ENCODE assay signal across 21 mouse cellular contexts in the genomic region with DNA sequence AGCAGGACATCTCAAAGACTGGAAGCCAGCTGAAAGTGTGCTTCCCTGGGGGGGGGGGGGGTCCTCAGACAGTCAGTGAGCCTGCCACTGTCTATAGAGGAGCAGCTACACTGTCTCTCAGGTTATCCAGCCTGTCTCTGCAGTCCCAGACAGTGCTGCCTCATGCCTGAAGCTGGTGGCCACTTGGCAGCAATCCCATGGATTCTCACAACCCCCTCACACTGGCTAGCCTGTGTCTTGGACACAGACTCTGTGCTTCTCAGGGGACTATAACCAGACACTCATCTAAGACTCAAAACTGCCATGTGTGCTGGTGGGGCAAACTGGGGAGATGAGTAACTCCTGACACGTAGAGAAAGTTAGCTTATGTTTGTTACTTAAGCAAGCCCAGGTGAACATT.
A peak's percentile ranks its signal among the peaks of the same experiment; 100 is the strongest.
DNase-seq lines count a peak whose midpoint lies in the region; ATAC-seq and TF ChIP-seq lines count a peak whose summit lies in the region.
"Had no signal": no experiment of that assay in that cellular context is flagged by ENCODE, and none has a peak within 500 bp of the region (broad histone marks: within the 10 kb centered on the region; RNA-seq: fewer than 3 reads in every experiment).

No protein-coding gene starts in this region.

- peaks cover 12% of the 10 kb centered on the region for H3K4me1 ChIP-seq in hindbrain, postnatal 0 days (ENCODE audit: insufficient read depth, low read length)
- no peaks in the 10 kb centered on the region for H3K4me1 ChIP-seq in hindbrain, embryonic 11.5 days (replicated peaks; ENCODE audit: control insufficient read depth, insufficient read depth, low read length)
- peaks cover 13% of the 10 kb centered on the region for H3K4me1 ChIP-seq in midbrain, embryonic 14.5 days (ENCODE audit: control insufficient read depth, insufficient read depth, low read length)
- H3K4me1 ChIP-seq in midbrain, embryonic 16.5 days (ENCODE audit: control insufficient read depth, insufficient read depth, low read length): peaks cover 10% of the 10 kb centered on the region; the same call in 1 of the 2 replicates

- H3K4me3 ChIP-seq in hindbrain, postnatal 0 days (ENCODE audit: low read length): no peak overlapping the region
- no peak overlapping the region for H3K4me3 ChIP-seq in hindbrain, embryonic 11.5 days (ENCODE audit: low read depth, low read length)
- H3K4me3 ChIP-seq in midbrain, embryonic 14.5 days (replicated peaks; ENCODE audit: low read depth, low read length): no peak overlapping the region
- H3K4me3 ChIP-seq in midbrain, embryonic 16.5 days (ENCODE audit: low read depth, low read length): no peak overlapping the region
- H3K4me3 ChIP-seq: embryonic facial prominence, embryonic 13.5 days; forebrain, embryonic 13.5 days; gastrocnemius, adult 2 months; hindbrain, embryonic 10.5 days; hindbrain, embryonic 15.5 days had no signal

- no peak overlapping the region for H3K27ac ChIP-seq in hindbrain, postnatal 0 days
- H3K27ac ChIP-seq in hindbrain, embryonic 11.5 days (ENCODE audit: low read depth, low read length): no peak overlapping the region
- no peak overlapping the region for H3K27ac ChIP-seq in midbrain, embryonic 14.5 days (replicated peaks; ENCODE audit: low read depth, low read length)
- no peak overlapping the region for H3K27ac ChIP-seq in midbrain, embryonic 16.5 days (ENCODE audit: low read length)
- H3K27ac ChIP-seq: embryonic facial prominence, embryonic 13.5 days; forebrain, embryonic 13.5 days; gastrocnemius, adult 2 months; hindbrain, embryonic 10.5 days; hindbrain, embryonic 15.5 days had no signal

- no peak overlapping the region for H3K9ac ChIP-seq in hindbrain, postnatal 0 days (replicated peaks; ENCODE audit: low read length)
- H3K9ac ChIP-seq in hindbrain, embryonic 11.5 days (ENCODE audit: low read depth, low read length): no peak overlapping the region
- H3K9ac ChIP-seq in midbrain, embryonic 14.5 days (replicated peaks; ENCODE audit: low read length): no peak overlapping the region
- H3K9ac ChIP-seq in midbrain, embryonic 16.5 days (ENCODE audit: low read depth, low read length): no peak overlapping the region
- H3K9ac ChIP-seq: embryonic facial prominence, embryonic 13.5 days; forebrain, embryonic 13.5 days; hindbrain, embryonic 15.5 days had no signal

- no peak for TF ChIP-seq CTCF in hindbrain, postnatal 0 days (IDR thresholded peaks at IDR 0.05; ENCODE audit: low read depth)

- no peak overlapping the region for H3K4me2 ChIP-seq in hindbrain, postnatal 0 days (ENCODE audit: low read depth, low read length)
- no peak overlapping the region for H3K4me2 ChIP-seq in hindbrain, embryonic 11.5 days (replicated peaks; ENCODE audit: low read depth, low read length)
- H3K4me2 ChIP-seq in midbrain, embryonic 14.5 days (ENCODE audit: low read length): no peak overlapping the region
- H3K4me2 ChIP-seq in midbrain, embryonic 16.5 days (ENCODE audit: low read length): no peak overlapping the region
- H3K4me2 ChIP-seq: embryonic facial prominence, embryonic 13.5 days; forebrain, embryonic 13.5 days; hindbrain, embryonic 15.5 days had no signal

- WGBS in hindbrain, postnatal 0 days: 74% methylated on average over 1 of the region's 1 CpGs
- WGBS in hindbrain, embryonic 11.5 days: 87% methylated on average over 1 of the region's 1 CpGs
- WGBS in midbrain, embryonic 14.5 days: 92% methylated on average over 1 of the region's 1 CpGs
- WGBS in midbrain, embryonic 16.5 days: 85% methylated on average over 1 of the region's 1 CpGs

- no peaks in the 10 kb centered on the region for H3K9me3 ChIP-seq in hindbrain, postnatal 0 days (ENCODE audit: low read length)
- H3K9me3 ChIP-seq in hindbrain, embryonic 11.5 days (ENCODE audit: control insufficient read depth, low read length): no peaks in the 10 kb centered on the region
- no peaks in the 10 kb centered on the region for H3K9me3 ChIP-seq in midbrain, embryonic 14.5 days (ENCODE audit: control insufficient read depth, low read length)
- H3K9me3 ChIP-seq in midbrain, embryonic 16.5 days (replicated peaks; ENCODE audit: control insufficient read depth, low read length, poor library complexity, severe bottlenecking): no peaks in the 10 kb centered on the region
- H3K9me3 ChIP-seq: embryonic facial prominence, embryonic 13.5 days; forebrain, embryonic 13.5 days; hindbrain, embryonic 10.5 days; hindbrain, embryonic 15.5 days had no signal

- 0 out of 2 replicates have a peak, but pooled peaks have one; percentile 27 for ATAC-seq in hindbrain, postnatal 0 days
- no peak for ATAC-seq in hindbrain, embryonic 11.5 days (ENCODE audit: low FRiP score)
- no peak for ATAC-seq in midbrain, embryonic 14.5 days (ENCODE audit: low FRiP score, low TSS enrichment)
- no peak for ATAC-seq in midbrain, embryonic 16.5 days
- ATAC-seq in megakaryocyte-erythroid progenitor cell, adult 5-6 weeks (replicated peaks; ENCODE audit: low FRiP score, low TSS enrichment, poor library complexity, severe bottlenecking): no peak
- ATAC-seq: activated CD4-positive, CD25-positive, alpha-beta regulatory T cell, adult 4 months; forebrain, embryonic 13.5 days; inflammation-experienced regulatory T-cells, adult 6 months; Patski had no signal

- peak; percentile 49 to 51 for DNase-seq in cerebellum, postnatal 14 days
- no peak for DNase-seq in cerebellum, postnatal 25 days
- peak; percentile 70 for DNase-seq in hindbrain, postnatal 0 days (ENCODE audit: low spot score)
- no peak for DNase-seq in hindbrain, embryonic 11.5 days (ENCODE audit: low spot score)
- DNase-seq in midbrain, embryonic 14.5 days: peak; percentile 31
- DNase-seq: adrenal gland, postnatal 14 days; cerebellum, adult 2 months; cerebellum, postnatal 36 days; gastrocnemius, adult 2 months; gastrocnemius, postnatal 25 days; heart, postnatal 14 days had no signal

- H3K36me3 ChIP-seq in hindbrain, postnatal 0 days (ENCODE audit: insufficient read depth, low read length): no peaks in the 10 kb centered on the region
- H3K36me3 ChIP-seq in hindbrain, embryonic 11.5 days (ENCODE audit: control insufficient read depth, insufficient read depth, low read length): no peaks in the 10 kb centered on the region
- H3K36me3 ChIP-seq in midbrain, embryonic 14.5 days (ENCODE audit: control insufficient read depth, insufficient read depth, low read length): no peaks in the 10 kb centered on the region
- no peaks in the 10 kb centered on the region for H3K36me3 ChIP-seq in midbrain, embryonic 16.5 days (ENCODE audit: control insufficient read depth, insufficient read depth, low read length)
- H3K36me3 ChIP-seq: embryonic facial prominence, embryonic 13.5 days; hindbrain, embryonic 10.5 days; hindbrain, embryonic 15.5 days had no signal

- no peaks in the 10 kb centered on the region for H3K27me3 ChIP-seq in hindbrain, postnatal 0 days (ENCODE audit: insufficient read depth, low read length)
- H3K27me3 ChIP-seq in hindbrain, embryonic 11.5 days (ENCODE audit: control insufficient read depth, insufficient read depth, low read length): no peaks in the 10 kb centered on the region
- H3K27me3 ChIP-seq in midbrain, embryonic 14.5 days (ENCODE audit: control insufficient read depth, insufficient read depth, low read length): no peaks in the 10 kb centered on the region
- no peaks in the 10 kb centered on the region for H3K27me3 ChIP-seq in midbrain, embryonic 16.5 days (ENCODE audit: control insufficient read depth, insufficient read depth, low read depth, low read length)
- H3K27me3 ChIP-seq: CH12.LX; embryonic facial prominence, embryonic 13.5 days; forebrain, embryonic 13.5 days; hindbrain, embryonic 15.5 days; Patski had no signal

Comparison
In these comparisons a context has a peak if more than half of its experiments do, and no peak if none do; other contexts are left out.
1. DNase-seq: peak in cerebellum, postnatal 14 days (2 of 2), hindbrain, postnatal 0 days (single experiment) and midbrain, embryonic 14.5 days (single experiment); none in cerebellum, postnatal 25 days (0 of 2) and hindbrain, embryonic 11.5 days (single experiment).